Mouse (Mus musculus): ENCODE results near the gene Matn1. TPM values are rescaled to one million over a fixed set of nuclear protein-coding genes. Genes with fewer than 3 reads are reported as not detected.

Matn1 gene
- polyA plus RNA-seq, 2 experiments from 2014 or later = 0.23 TPM; not detected in 1

GRCm38 (mm10) chr4:130987046-130987445 is 42.9 kb downstream of the Matn1 start:
- no peak for ATAC-seq

- ATAC-seq = no peak
These were observed 44.1 kb downstream of the Matn1 start for GRCm38 (mm10) chr4:130988219-130988839.

- ATAC-seq = no peak
These were observed 45.0 kb downstream of the Matn1 start for GRCm38 (mm10) chr4:130989146-130989545.

- ATAC-seq = no peak
These were observed 46.8 kb downstream of the Matn1 start for GRCm38 (mm10) chr4:130990966-130991365.

- no peak for ATAC-seq
These were observed 50.4 kb downstream of the Matn1 start for GRCm38 (mm10) chr4:130994556-130994955.

- no peak for ATAC-seq
These were observed 55.8 kb downstream of the Matn1 start for GRCm38 (mm10) chr4:130999744-131000527.

GRCm38 (mm10) chr4:131000614-131001178 is 56.5 kb downstream of the Matn1 start:
- ATAC-seq = no peak

Other genes with a start within 250 kb of the Matn1 start
- 1 to 10 TPM; 1.0 to 1.5 TPM for gene Sdc3, start 151.8 kb upstream of the Matn1 start, polyA plus RNA-seq (2017; shearing (Covaris generic))
- 1,000 to 10,000 TPM; 1,545 to 2,139 TPM for gene Laptm5, start 31.3 kb upstream of the Matn1 start, polyA plus RNA-seq (2017; shearing (Covaris generic))

All from activated CD4-positive, CD25-positive, alpha-beta regulatory T cell, adult 4 months (primary cell).